ENCODE assay signal across 16 mouse cellular contexts in the genomic region with DNA sequence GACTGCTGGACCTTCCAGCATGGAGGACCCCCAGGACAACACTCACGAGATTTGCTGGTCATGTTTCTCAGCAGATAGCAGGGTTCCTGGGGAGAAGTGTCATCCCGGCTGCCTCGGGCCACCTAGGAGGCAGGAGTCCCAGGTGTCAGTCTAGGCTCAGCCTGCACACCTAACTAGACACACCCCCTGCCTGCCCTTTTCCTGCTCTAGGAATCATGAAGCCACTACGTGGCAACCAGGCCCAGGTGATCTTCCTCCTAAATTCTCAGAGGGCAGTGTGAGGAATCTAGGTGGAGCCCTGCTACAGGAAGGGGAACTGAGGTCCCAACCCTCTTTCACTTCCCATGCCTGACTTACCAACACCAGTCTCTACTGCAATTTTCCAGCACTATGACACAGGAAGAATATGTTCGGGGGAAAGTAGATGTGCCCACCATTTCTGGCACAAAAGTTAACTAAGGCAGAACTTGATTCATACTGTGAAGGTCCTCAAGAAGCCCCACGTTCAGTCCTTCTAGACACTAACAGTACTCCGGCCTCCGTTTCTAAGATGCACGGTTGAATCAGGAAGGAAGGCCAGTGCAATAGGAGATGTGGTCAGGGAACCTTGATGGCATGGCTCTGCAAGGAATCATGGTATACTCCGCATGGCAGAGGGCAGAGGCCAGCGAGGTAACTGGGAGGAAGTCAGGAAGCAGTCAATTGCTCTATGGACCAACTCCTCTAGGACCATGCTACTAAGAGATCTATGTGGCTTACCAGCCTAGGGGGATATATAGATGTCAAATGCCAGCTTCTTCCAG.
DNase-seq lines count a peak whose midpoint lies in the region; ATAC-seq and TF ChIP-seq lines count a peak whose summit lies in the region.
"Had no signal": no experiment of that assay in that cellular context is flagged by ENCODE, and none has a peak within 500 bp of the region (broad histone marks: within the 10 kb centered on the region; RNA-seq: fewer than 3 reads in every experiment).

No protein-coding gene starts in this region.

- no peaks in the 10 kb centered on the region for H3K27me3 ChIP-seq in liver, adult 2 months (ENCODE audit: control insufficient read depth, insufficient read depth, low read length)
- H3K27me3 ChIP-seq in liver, embryonic 12.5 days (replicated peaks): no peaks in the 10 kb centered on the region
- H3K27me3 ChIP-seq: embryonic facial prominence, embryonic 15.5 days; hindbrain, embryonic 12.5 days; neural tube, embryonic 15.5 days had no signal

- peaks cover 17% of the 10 kb centered on the region; the same call in 1 of the 2 replicates for H3K79me2 ChIP-seq in liver, adult 2 months (ENCODE audit: control insufficient read depth, insufficient read depth, low read length)

- 75% methylated on average over 11 of the region's 11 CpGs for WGBS in liver, adult 2 months
- 76% methylated on average over 11 of the region's 11 CpGs for WGBS in liver, embryonic 12.5 days (ENCODE audit: insufficient replicate concordance)

- ATAC-seq in liver, embryonic 12.5 days: no peak
- ATAC-seq: forebrain, embryonic 16.5 days; midbrain, embryonic 16.5 days had no signal

- no peak overlapping the region for H3K4me2 ChIP-seq in liver, embryonic 12.5 days
- H3K4me2 ChIP-seq: embryonic facial prominence, embryonic 15.5 days; hindbrain, embryonic 12.5 days; neural tube, embryonic 15.5 days had no signal

- H3K4me1 ChIP-seq in liver, adult 2 months (ENCODE audit: control insufficient read depth, insufficient read depth, low read length): peaks cover 27% of the 10 kb centered on the region
- peaks cover 19% of the 10 kb centered on the region for H3K4me1 ChIP-seq in liver, embryonic 12.5 days
- H3K4me1 ChIP-seq: embryonic facial prominence, embryonic 15.5 days; hindbrain, embryonic 12.5 days; neural tube, embryonic 15.5 days had no signal

- no peak for TF ChIP-seq CTCF in liver, adult 2 months (IDR thresholded peaks at IDR 0.05; ENCODE audit: low read depth, low read length)

- intact Hi-C loops in gastrocnemius, postnatal 14 days (cut with DNase I; ENCODE audit: low total_unique reads): no loop called here

- H3K36me3 ChIP-seq in liver, adult 2 months (ENCODE audit: control insufficient read depth, insufficient read depth, low read length): peaks cover 40% of the 10 kb centered on the region
- peaks cover 57% of the 10 kb centered on the region for H3K36me3 ChIP-seq in liver, embryonic 12.5 days

- H3K27ac ChIP-seq in liver, adult 2 months (replicated peaks; ENCODE audit: insufficient read depth, low read depth, low read length): peak overlapping the region; percentile 45; the same call in 1 of the 2 replicates
- H3K27ac ChIP-seq in liver, embryonic 12.5 days: no peak overlapping the region
- H3K27ac ChIP-seq: embryonic facial prominence, embryonic 15.5 days; hindbrain, embryonic 12.5 days; left cerebral cortex, adult 2 months; liver, embryonic 14.5 days; neural tube, embryonic 15.5 days had no signal

- H3K9ac ChIP-seq in liver, adult 2 months (ENCODE audit: low read depth, low read length): no peak overlapping the region
- H3K9ac ChIP-seq in liver, embryonic 12.5 days: no peak overlapping the region
- H3K9ac ChIP-seq: embryonic facial prominence, embryonic 15.5 days; hindbrain, embryonic 12.5 days; liver, embryonic 14.5 days; neural tube, embryonic 15.5 days had no signal

- TF ChIP-seq POLR2A in liver, adult 2 months (IDR thresholded peaks at IDR 0.05; ENCODE audit: extremely low read depth, insufficient read depth, low read length): no peak

- no peaks in the 10 kb centered on the region for H3K9me3 ChIP-seq in liver, embryonic 12.5 days (replicated peaks)
- H3K9me3 ChIP-seq: embryonic facial prominence, embryonic 15.5 days; hindbrain, embryonic 12.5 days; neural tube, embryonic 15.5 days had no signal

- H3K4me3 ChIP-seq in liver, adult 2 months (ENCODE audit: insufficient read depth, low read depth, low read length): no peak overlapping the region
- H3K4me3 ChIP-seq in liver, embryonic 12.5 days: no peak overlapping the region
- H3K4me3 ChIP-seq: embryonic facial prominence, embryonic 15.5 days; hindbrain, embryonic 12.5 days; left cerebral cortex, adult 2 months; neural tube, embryonic 15.5 days had no signal

- peak; percentile 2 for DNase-seq in adrenal gland, adult 2 months
- DNase-seq in adrenal gland, postnatal 25 days: no peak
- DNase-seq in liver, adult 2 months (ENCODE audit: extremely low read depth, low read depth, low spot score): no peak
- peak; percentile 15 to 54 for DNase-seq in urinary bladder, postnatal 4 days (ENCODE audit: low spot score in 2 of 2)
- DNase-seq in urinary bladder, adult 18-20 months (ENCODE audit: low spot score in 2 of 2): no peak
- DNase-seq in embryo, embryonic 10.5 days (ENCODE audit: low spot score): no peak
- no peak for DNase-seq in gastrocnemius, postnatal 14 days
- DNase-seq: right cerebral cortex, postnatal 14 days had no signal

Comparison
In these comparisons a context has a peak if more than half of its experiments do, and no peak if none do; other contexts are left out.
1. DNase-seq: peak in adrenal gland, adult 2 months (single experiment) and urinary bladder, postnatal 4 days (2 of 2); none in adrenal gland, postnatal 25 days (single experiment), liver, adult 2 months (single experiment), urinary bladder, adult 18-20 months (0 of 2), embryo, embryonic 10.5 days (single experiment) and gastrocnemius, postnatal 14 days (single experiment).